8 mouse cellular contexts compared by ENCODE assay signal in genomic region chr8:57599813-57600555, GRCm38 (mm10). TPM values are rescaled to one million over a fixed set of nuclear protein-coding genes. Genes with fewer than 3 reads are reported as not detected.
DNase-seq lines count a peak whose midpoint lies in the region; ATAC-seq and TF ChIP-seq lines count a peak whose summit lies in the region.

No protein-coding gene starts in this region.

- no peak for DNase-seq in left cerebral cortex, adult 2 months (ENCODE audit: extremely low spot score in 1 of 2, low spot score in 2 of 2)
- DNase-seq in left cerebral cortex, adult 11 months (ENCODE audit: low spot score) = no peak
- DNase-seq in right cerebral cortex, postnatal 10 days (ENCODE audit: low spot score in 2 of 2) = no peak
- DNase-seq in right cerebral cortex, adult 2 months (ENCODE audit: low spot score in 2 of 2) = no peak
- no peak for DNase-seq in layer of hippocampus, adult 9-11 months

- H3K4me1 ChIP-seq in embryonic facial prominence, embryonic 13.5 days = peaks cover 12% of the 10 kb centered on the region
- no peaks in the 10 kb centered on the region for H3K4me1 ChIP-seq in intestine, postnatal 0 days (replicated peaks; ENCODE audit: control insufficient read depth, insufficient read depth, low read length)
- peaks cover 6% of the 10 kb centered on the region; the same call in 1 of the 2 replicates for H3K4me1 ChIP-seq in neural tube, embryonic 15.5 days

- ATAC-seq in embryonic facial prominence, embryonic 13.5 days (ENCODE audit: insufficient number of reproducible peaks, insufficient read depth, low FRiP score, low TSS enrichment, low read depth) = peak; percentile 52; the same call in 1 of the 2 replicates
- ATAC-seq in intestine, postnatal 0 days = peak; percentile 43
- no peak for ATAC-seq in neural tube, embryonic 15.5 days (ENCODE audit: low FRiP score)

- no peaks in the 10 kb centered on the region for H3K27me3 ChIP-seq in embryonic facial prominence, embryonic 13.5 days
- no peaks in the 10 kb centered on the region for H3K27me3 ChIP-seq in intestine, postnatal 0 days (replicated peaks; ENCODE audit: control insufficient read depth, insufficient read depth, low read length)
- H3K27me3 ChIP-seq in neural tube, embryonic 15.5 days (replicated peaks) = no peaks in the 10 kb centered on the region

- H3K4me2 ChIP-seq in embryonic facial prominence, embryonic 13.5 days = peak overlapping the region; percentile 53
- H3K4me2 ChIP-seq in intestine, postnatal 0 days (replicated peaks; ENCODE audit: low read depth) = peak overlapping the region; percentile 63
- H3K4me2 ChIP-seq in neural tube, embryonic 15.5 days = peak overlapping the region; percentile 43

- TF ChIP-seq CTCF in left cerebral cortex, adult 2 months (IDR thresholded peaks at IDR 0.05) = no peak
- no peak for TF ChIP-seq CTCF in intestine, postnatal 0 days (IDR thresholded peaks at IDR 0.05; ENCODE audit: low read depth)

- no peaks in the 10 kb centered on the region for H3K36me3 ChIP-seq in embryonic facial prominence, embryonic 13.5 days
- H3K36me3 ChIP-seq in intestine, postnatal 0 days (ENCODE audit: control insufficient read depth, insufficient read depth) = no peaks in the 10 kb centered on the region
- H3K36me3 ChIP-seq in neural tube, embryonic 15.5 days = no peaks in the 10 kb centered on the region

- peak overlapping the region; percentile 24 for H3K4me3 ChIP-seq in left cerebral cortex, adult 2 months
- H3K4me3 ChIP-seq in embryonic facial prominence, embryonic 13.5 days = peak overlapping the region; percentile 24
- H3K4me3 ChIP-seq in intestine, postnatal 0 days (ENCODE audit: low read depth, low read length) = peak overlapping the region; percentile 23
- H3K4me3 ChIP-seq in neural tube, embryonic 15.5 days (replicated peaks) = 0 out of 2 replicates have a peak overlapping the region, but pooled peaks have one; percentile 2

- H3K27ac ChIP-seq in left cerebral cortex, adult 2 months = no peak overlapping the region
- H3K27ac ChIP-seq in embryonic facial prominence, embryonic 13.5 days = no peak overlapping the region
- H3K27ac ChIP-seq in intestine, postnatal 0 days (ENCODE audit: low read depth, low read length) = peak overlapping the region; percentile 73
- no peak overlapping the region for H3K27ac ChIP-seq in neural tube, embryonic 15.5 days (replicated peaks)

- no peaks in the 10 kb centered on the region for H3K9me3 ChIP-seq in embryonic facial prominence, embryonic 13.5 days
- no peaks in the 10 kb centered on the region for H3K9me3 ChIP-seq in intestine, postnatal 0 days (ENCODE audit: control insufficient read depth)
- H3K9me3 ChIP-seq in neural tube, embryonic 15.5 days (replicated peaks) = no peaks in the 10 kb centered on the region

- WGBS in embryonic facial prominence, embryonic 13.5 days = 17% methylated on average over 22 of the region's 22 CpGs
- WGBS in intestine, postnatal 0 days = 17% methylated on average over 22 of the region's 22 CpGs
- 28% methylated on average over 22 of the region's 22 CpGs for WGBS in neural tube, embryonic 15.5 days

- intact Hi-C loops in left cerebral cortex, adult 2 months (cut with DNase I) = no loop called here

- 0 out of 2 replicates have a peak overlapping the region, but pooled peaks have one; percentile 44 for H3K9ac ChIP-seq in embryonic facial prominence, embryonic 13.5 days
- H3K9ac ChIP-seq in intestine, postnatal 0 days (ENCODE audit: low read depth, low read length) = peak overlapping the region; percentile 38; the same call in 1 of the 2 replicates
- no peak overlapping the region for H3K9ac ChIP-seq in neural tube, embryonic 15.5 days (replicated peaks)

RNA-seq across cellular contexts. Expression of gene Galnt7, which starts 52.8 kb away (rescaled TPM):
- total RNA-seq in left cerebral cortex, adult 2 months (2021) = 10 to 100 TPM in 1 of 2 experiments, 1 to 10 TPM in 1; 9.6 to 12.6 TPM
- polyA plus RNA-seq in embryonic facial prominence, embryonic 13.5 days (2015; fragmentation: Nextera tagmentation; extraction: Ambion mirVana) = 15.7 and 17.0 TPM in 2 replicates
- 20.2 and 22.4 TPM in 2 replicates for polyA plus RNA-seq in intestine, postnatal 0 days (2015; fragmentation: Nextera tagmentation; extraction: Ambion mirVana)
- 11.7 and 15.0 TPM in 2 replicates for polyA plus RNA-seq in neural tube, embryonic 15.5 days (2015; fragmentation: Nextera tagmentation; extraction: Ambion mirVana)
